Mouse (Mus musculus): ENCODE measurements at regions not wholly inside any gene's neighbourhood (a gene's known extent, or its start where the extent isn't known, plus 50 kb on each side); places are given as distances from the start of the nearest gene placed in this dataset.

GRCm38 (mm10) chr13:28575202-28575851 is 318.0 kb downstream of the Gm11361 start:
- Histone ChIP-seq H3K27me3 (ENCODE audit: control insufficient read depth, insufficient read depth, low read length) (no peaks in the 10 kb centered on the region), H3K4me1 (replicated peaks; ENCODE audit: control insufficient read depth, insufficient read depth, low read length) (peaks cover 2% of the 10 kb centered on the region; the same call in 1 of the 2 replicates), H3K27ac (ENCODE audit: control insufficient read depth, insufficient read depth, low read length) (no peak overlapping the region), H3K36me3 (ENCODE audit: control insufficient read depth, insufficient read depth, low read length) (no peaks in the 10 kb centered on the region), H3K4me3 (ENCODE audit: control insufficient read depth, insufficient read depth, low read length) (no peak overlapping the region)
- DNase-seq, result no peak
- TF ChIP-seq CTCF (IDR thresholded peaks at IDR 0.05; ENCODE audit: borderline replicate concordance, control insufficient read depth, extremely low read depth, insufficient read depth, low read length, poor library complexity), result no peak
- no peak for TF ChIP-seq POLR2A (IDR thresholded peaks at IDR 0.05; ENCODE audit: control insufficient read depth, extremely low read depth, insufficient read depth, low read length, poor library complexity)
- WGBS, result 91% methylated on average over 9 of the region's 9 CpGs

GRCm38 (mm10) chr13:28573364-28573763 is 316.0 kb downstream of the Gm11361 start:
- Histone ChIP-seq H3K27ac (ENCODE audit: control insufficient read depth, insufficient read depth, low read length) (no peak overlapping the region), H3K4me1 (replicated peaks; ENCODE audit: control insufficient read depth, insufficient read depth, low read length) (peaks cover 2% of the 10 kb centered on the region; the same call in 1 of the 2 replicates), H3K27me3 (ENCODE audit: control insufficient read depth, insufficient read depth, low read length) (no peaks in the 10 kb centered on the region), H3K36me3 (ENCODE audit: control insufficient read depth, insufficient read depth, low read length) (no peaks in the 10 kb centered on the region), H3K4me3 (ENCODE audit: control insufficient read depth, insufficient read depth, low read length) (no peak overlapping the region)
- TF ChIP-seq POLR2A (IDR thresholded peaks at IDR 0.05; ENCODE audit: control insufficient read depth, extremely low read depth, insufficient read depth, low read length, poor library complexity), result no peak
- TF ChIP-seq CTCF (IDR thresholded peaks at IDR 0.05; ENCODE audit: borderline replicate concordance, control insufficient read depth, extremely low read depth, insufficient read depth, low read length, poor library complexity), result no peak
- no peak for DNase-seq
- WGBS, result 96% methylated on average over 1 of the region's 1 CpGs

- TF ChIP-seq POLR2A (IDR thresholded peaks at IDR 0.05; ENCODE audit: control insufficient read depth, extremely low read depth, insufficient read depth, low read length, poor library complexity), result no peak
- no peak for TF ChIP-seq CTCF (IDR thresholded peaks at IDR 0.05; ENCODE audit: borderline replicate concordance, control insufficient read depth, extremely low read depth, insufficient read depth, low read length, poor library complexity)
- WGBS, result 100% methylated on average over 1 of the region's 1 CpGs
- DNase-seq, result no peak
Observed at GRCm38 (mm10) chr13:28572448-28572847, 315.1 kb downstream of the Gm11361 start.

GRCm38 (mm10) chr13:28571716-28572115 is 314.4 kb downstream of the Gm11361 start:
- TF ChIP-seq POLR2A (IDR thresholded peaks at IDR 0.05; ENCODE audit: control insufficient read depth, extremely low read depth, insufficient read depth, low read length, poor library complexity), result no peak
- no peak for TF ChIP-seq CTCF (IDR thresholded peaks at IDR 0.05; ENCODE audit: borderline replicate concordance, control insufficient read depth, extremely low read depth, insufficient read depth, low read length, poor library complexity)
- no peak for DNase-seq
- H3K4me1 ChIP-seq (replicated peaks; ENCODE audit: control insufficient read depth, insufficient read depth, low read length), result peaks cover 2% of the 10 kb centered on the region; the same call in 1 of the 2 replicates
- H3K4me3 ChIP-seq (ENCODE audit: control insufficient read depth, insufficient read depth, low read length), result no peak overlapping the region
- no peaks in the 10 kb centered on the region for H3K36me3 ChIP-seq (ENCODE audit: control insufficient read depth, insufficient read depth, low read length)
- WGBS, result 69% methylated on average over 5 of the region's 5 CpGs
- no peaks in the 10 kb centered on the region for H3K27me3 ChIP-seq (ENCODE audit: control insufficient read depth, insufficient read depth, low read length)
- no peak overlapping the region for H3K27ac ChIP-seq (ENCODE audit: control insufficient read depth, insufficient read depth, low read length)

More at GRCm38 (mm10) chr13:28572448-28572847, 315.1 kb downstream of the Gm11361 start:
- H3K36me3 ChIP-seq (ENCODE audit: control insufficient read depth, insufficient read depth, low read length), result no peaks in the 10 kb centered on the region
- H3K27ac ChIP-seq (ENCODE audit: control insufficient read depth, insufficient read depth, low read length), result no peak overlapping the region
- H3K27me3 ChIP-seq (ENCODE audit: control insufficient read depth, insufficient read depth, low read length), result no peaks in the 10 kb centered on the region
- H3K4me3 ChIP-seq (ENCODE audit: control insufficient read depth, insufficient read depth, low read length), result no peak overlapping the region
- peaks cover 2% of the 10 kb centered on the region; the same call in 1 of the 2 replicates for H3K4me1 ChIP-seq (replicated peaks; ENCODE audit: control insufficient read depth, insufficient read depth, low read length)

DNA sequence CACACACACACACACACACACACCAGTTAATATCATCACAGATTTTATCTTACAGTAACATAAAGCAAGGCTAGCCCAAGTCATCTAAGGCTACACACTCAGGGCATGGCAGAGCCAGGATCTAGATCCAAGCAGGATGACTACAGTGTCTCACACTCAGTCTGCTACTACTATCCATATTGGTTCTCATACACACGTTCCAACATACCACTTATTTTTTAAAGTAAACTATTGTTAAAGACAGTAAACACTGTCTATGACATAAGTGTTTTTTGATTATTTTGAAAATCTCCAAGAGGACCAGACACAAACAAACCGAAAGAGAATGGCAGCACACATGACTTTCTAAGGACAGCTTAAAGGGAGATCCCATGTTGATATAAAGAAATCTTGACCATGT is 306.3 kb downstream of the Gm11361 start:
- no peak for TF ChIP-seq CTCF (IDR thresholded peaks at IDR 0.05; ENCODE audit: borderline replicate concordance, control insufficient read depth, extremely low read depth, insufficient read depth, low read length, poor library complexity)
- no peak for TF ChIP-seq POLR2A (IDR thresholded peaks at IDR 0.05; ENCODE audit: control insufficient read depth, extremely low read depth, insufficient read depth, low read length, poor library complexity)
- no peak overlapping the region for H3K4me3 ChIP-seq (ENCODE audit: control insufficient read depth, insufficient read depth, low read length)
- 96% methylated on average over 2 of the region's 2 CpGs for WGBS

DNA sequence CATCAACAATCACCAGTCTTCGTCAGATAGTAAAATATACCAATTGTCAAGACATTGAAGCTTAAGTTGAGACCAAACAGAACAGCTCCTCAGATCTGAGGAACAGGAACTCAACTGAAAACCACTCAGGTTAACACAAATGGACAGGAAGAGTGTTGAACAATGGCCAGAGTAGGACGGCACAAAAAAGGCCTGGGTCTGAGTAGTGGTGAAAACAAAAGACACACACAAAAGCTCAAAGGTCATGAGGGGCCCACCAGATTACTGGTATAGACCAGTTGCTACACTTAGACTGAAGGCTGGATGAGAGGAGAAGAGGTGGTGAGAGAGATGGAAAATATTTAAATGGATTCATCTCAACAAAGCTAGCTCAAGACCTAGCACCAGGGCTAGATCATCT is 302.8 kb downstream of the Gm11361 start:
- Histone ChIP-seq H3K27me3 (ENCODE audit: control insufficient read depth, insufficient read depth, low read length) (no peaks in the 10 kb centered on the region), H3K27ac (ENCODE audit: control insufficient read depth, insufficient read depth, low read length) (no peak overlapping the region), H3K4me1 (replicated peaks; ENCODE audit: control insufficient read depth, insufficient read depth, low read length) (peaks cover 10% of the 10 kb centered on the region), H3K4me3 (ENCODE audit: control insufficient read depth, insufficient read depth, low read length) (no peak overlapping the region), H3K36me3 (ENCODE audit: control insufficient read depth, insufficient read depth, low read length) (no peaks in the 10 kb centered on the region)
- DNase-seq, result no peak
- no peak for TF ChIP-seq POLR2A (IDR thresholded peaks at IDR 0.05; ENCODE audit: control insufficient read depth, extremely low read depth, insufficient read depth, low read length, poor library complexity)
- no peak for TF ChIP-seq CTCF (IDR thresholded peaks at IDR 0.05; ENCODE audit: borderline replicate concordance, control insufficient read depth, extremely low read depth, insufficient read depth, low read length, poor library complexity)
- 86% methylated on average over 2 of the region's 2 CpGs for WGBS

More for the DNA sequence above, 306.3 kb downstream of the Gm11361 start:
- H3K27me3 ChIP-seq (ENCODE audit: control insufficient read depth, insufficient read depth, low read length), result no peaks in the 10 kb centered on the region
- H3K4me1 ChIP-seq (replicated peaks; ENCODE audit: control insufficient read depth, insufficient read depth, low read length), result no peaks in the 10 kb centered on the region
- no peaks in the 10 kb centered on the region for H3K36me3 ChIP-seq (ENCODE audit: control insufficient read depth, insufficient read depth, low read length)
- no peak overlapping the region for H3K27ac ChIP-seq (ENCODE audit: control insufficient read depth, insufficient read depth, low read length)
- no peak for DNase-seq

All from thymus, adult 2 months (tissue).